Mouse (Mus musculus) olfactory bulb, adult 2 months (tissue): Measurements from ENCODE around the gene Extl1.

Experiments used
- CTCF ChIP-seq: fragments of 200-500 bp; IDR thresholded peaks from 2 replicates; pipeline ENCODE4 v1.5.1; 2012; ENCODE audit warnings: low read depth, mild to moderate bottlenecking, low read length, moderate library complexity; ENCODE audit not compliant: insufficient read depth
- POLR2A ChIP-seq: fragments of 200-500 bp; IDR thresholded peaks from 2 replicates; pipeline ENCODE4 v1.6.1; 2012; ENCODE audit warnings: mild to moderate bottlenecking, low read depth, low read length, moderate library complexity; ENCODE audit not compliant: insufficient read depth

- no peak for TF ChIP-seq CTCF
- no peak for TF ChIP-seq POLR2A
These were observed 16.6 kb upstream of the Extl1 start for GRCm38 (mm10) chr4:134400206-134400605.
